Mouse (Mus musculus) spleen, adult 12 weeks (tissue): ENCODE measurements around the gene Gm7247.
"Not testable (repeated sequence)": the region's sequence is repeated elsewhere in the genome, so short reads cannot be mapped to it uniquely, and the experiment has no call there.

ENCODE experiments used
- DNase-seq: peaks from one replicate; pipeline ENCODE4 v3.0.0; 2022; ENCODE audit warnings: low spot score

Gene Gm7247

DNA sequence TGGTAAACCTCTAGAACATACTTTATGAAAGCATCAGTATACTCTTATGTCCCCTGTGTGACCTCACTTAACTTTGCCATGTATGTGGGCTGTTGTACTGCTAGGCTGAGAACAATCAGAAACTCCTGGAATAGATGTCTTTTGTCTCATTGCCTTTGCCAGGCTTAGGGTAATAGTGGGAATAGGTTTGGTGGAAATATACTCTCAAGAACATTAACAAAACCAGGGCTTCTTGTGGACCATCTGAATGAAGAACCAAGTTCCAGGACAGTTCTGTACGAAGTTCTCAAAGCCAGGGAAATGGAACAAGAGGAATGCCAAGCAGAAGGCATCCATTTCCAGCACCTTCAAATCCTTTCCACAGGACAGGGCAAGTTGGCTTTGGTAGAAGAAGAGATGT is at the start of gene Gm7247:
Gm7247 (plus strand) TSS at position 301 of the 400 bp plus-strand sequence.
- no peak for DNase-seq

DNA sequence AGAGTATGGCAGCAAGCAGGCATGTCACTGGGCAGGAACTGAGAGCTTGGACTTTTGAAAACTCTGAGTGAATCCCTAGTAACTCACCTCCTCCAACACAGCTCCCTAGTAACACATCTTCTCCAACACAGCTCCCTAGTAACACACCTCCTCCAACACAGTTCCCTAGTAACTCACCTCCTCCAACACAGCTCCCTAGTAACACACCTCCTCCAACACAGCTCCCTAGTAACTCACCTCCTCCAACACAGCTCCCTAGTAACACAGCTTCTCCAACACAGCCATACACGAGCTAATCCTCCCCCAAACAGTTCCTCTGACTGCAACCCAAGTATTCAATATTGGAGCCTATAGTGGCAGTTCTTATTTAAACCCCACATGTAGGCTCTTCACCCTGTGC is 37.6 kb upstream of the Gm7247 start:
- DNase-seq: no peak

DNA sequence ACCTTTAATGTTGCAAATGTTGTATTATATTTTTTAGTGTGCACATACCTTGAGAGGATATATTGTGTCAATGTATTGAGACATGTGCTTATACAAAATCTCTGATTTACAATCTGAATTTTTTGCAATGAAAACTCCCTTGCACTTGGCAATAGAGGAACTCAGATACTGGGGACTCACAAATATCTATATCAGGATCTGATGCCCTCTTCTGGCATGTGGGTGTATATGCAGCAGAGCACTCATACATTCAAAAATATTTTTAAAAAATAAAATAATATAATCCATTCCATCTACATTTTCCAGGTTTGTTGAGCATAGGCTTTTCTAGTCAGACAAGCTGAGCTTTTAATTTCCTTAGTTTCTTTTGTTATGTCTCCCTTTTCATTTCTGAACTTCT is 15.5 kb upstream of the Gm7247 start:
- DNase-seq: no peak

DNA sequence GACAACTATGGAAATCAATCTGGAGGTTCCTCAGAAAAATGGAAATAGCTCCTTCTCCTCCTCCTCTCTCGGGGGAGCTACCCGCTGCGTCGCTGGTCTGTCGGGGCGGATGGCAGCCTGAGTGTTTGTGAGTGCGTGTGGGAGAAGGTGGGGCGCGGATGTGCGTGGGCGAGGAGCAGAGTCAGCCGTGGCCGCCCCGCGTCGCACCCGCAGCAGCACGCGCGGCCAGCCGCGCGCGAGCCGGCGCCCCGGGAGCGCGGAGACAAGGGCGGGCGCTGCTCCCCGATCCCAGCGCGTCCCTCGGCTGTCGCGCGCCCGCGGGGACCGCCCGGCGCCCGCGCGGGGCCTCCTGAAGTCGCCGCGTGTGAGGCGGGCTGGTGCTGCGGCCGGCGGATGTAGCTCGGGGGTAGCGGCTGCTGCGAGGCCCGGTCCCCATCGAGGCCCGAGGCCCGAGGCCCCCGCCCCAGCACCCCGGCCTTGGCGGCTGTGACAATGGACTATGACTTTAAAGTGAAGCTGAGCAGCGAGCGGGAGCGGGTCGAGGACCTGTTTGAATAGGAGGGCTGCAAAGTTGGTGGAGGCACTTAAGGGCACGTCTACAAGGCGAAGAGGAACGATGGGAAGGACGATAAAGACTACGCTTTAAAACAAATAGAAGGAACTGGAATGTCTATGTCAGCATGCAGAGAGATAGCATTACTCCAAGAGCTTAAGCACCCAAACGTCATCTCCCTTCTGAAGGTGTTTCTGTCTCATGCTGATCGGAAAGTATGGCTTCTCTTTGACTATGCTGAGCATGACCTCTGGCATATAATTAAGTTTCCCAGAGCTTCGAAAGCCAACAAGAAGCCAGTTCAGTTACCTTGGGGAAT is 3.2 kb upstream of the Gm7247 start:
- no peak for DNase-seq

DNA sequence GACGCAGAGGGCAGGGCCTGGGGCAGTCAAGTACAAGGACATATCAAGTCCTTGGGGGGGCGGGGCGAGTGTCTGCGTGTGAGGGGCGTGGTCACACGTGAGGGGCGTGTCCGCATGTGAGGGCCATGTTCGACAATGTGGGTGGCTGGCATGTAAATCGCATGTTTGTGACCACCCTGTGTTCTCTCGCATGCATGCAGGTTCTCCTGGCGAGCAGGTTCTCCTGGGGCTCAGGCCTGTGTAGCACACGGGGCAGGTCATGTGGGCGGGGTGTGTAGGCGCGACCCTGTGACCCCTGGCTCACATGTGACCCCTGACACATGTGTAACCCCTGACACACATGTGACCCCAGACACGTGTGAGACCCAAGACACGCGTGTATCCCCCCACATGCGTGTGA is 21.2 kb downstream of the Gm7247 start:
- no peak for DNase-seq

DNA sequence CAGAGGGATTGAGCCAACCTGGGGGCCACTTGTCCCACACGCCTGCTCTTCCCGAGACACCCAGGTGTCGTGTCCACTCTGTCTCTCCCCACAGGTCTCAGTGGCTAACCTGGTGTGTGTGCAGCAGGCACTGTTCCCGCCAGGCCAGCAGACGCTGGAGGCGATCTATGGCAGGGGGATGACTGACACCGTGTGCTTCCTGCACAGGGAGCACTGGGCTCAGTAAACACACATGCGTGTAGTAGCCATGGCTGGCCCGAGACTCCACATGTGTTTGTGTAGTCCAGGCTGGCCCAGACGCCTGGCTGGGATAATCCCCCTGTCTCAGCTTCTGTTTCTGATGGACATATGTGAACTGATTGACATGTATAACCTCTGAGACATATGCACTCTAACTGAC is 22.8 kb downstream of the Gm7247 start:
- no peak for DNase-seq

DNA sequence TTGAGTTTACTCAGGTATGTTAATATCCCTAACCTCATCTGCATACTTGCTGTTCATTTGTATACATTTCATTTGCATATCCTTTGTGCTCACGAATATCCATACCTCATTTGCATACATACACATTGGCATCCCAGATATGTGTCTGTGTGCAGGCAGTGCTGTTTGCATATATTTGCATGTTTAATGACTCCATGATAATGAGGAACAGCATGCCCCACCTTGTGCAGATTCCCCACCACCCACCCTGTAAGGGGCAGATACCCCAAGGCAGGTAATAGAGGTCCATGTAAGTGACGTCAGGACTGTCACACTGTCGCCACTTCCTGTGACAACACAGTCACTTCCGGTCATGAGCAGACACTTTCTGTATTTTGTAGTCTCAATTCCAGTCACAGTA is 24.2 kb downstream of the Gm7247 start:
- no peak for DNase-seq

DNA sequence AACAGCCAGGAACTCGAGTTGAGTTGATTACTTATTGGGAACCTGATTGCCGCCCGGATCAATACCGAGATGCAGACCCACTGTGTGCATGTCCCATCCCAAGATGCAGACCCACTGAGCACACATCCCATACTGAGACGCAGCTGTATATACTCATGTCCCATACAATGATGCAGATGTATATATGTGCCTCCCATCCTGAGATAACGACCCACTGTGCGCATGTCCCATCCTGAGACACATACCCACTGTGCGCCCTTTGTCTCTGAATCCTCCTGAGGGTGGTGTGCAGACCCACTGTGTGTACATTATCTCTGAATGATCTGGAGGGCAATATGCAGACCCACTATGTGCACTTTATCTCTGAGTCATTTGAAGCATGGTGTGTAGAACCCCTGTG is 26.2 kb downstream of the Gm7247 start:
- DNase-seq: no peak

DNA sequence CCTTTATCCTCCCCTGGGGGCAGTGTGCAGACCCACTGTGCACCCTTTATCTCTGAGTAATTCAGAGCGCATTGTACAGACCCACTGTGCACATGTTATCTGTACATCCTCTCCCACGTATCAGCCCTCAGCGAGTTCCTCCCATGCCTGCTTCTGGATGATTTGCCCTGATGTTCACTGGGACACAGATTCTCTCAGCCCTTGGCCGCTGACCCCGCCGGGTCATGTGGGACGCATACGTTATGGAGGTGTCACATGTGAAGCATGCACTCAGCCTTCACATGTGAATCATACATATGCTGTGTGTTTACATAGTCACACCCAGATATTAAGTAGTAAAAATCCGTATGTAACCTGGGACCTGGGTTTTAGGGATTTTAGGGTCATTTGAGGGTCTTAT is 26.7 kb downstream of the Gm7247 start:
- no peak for DNase-seq

DNA sequence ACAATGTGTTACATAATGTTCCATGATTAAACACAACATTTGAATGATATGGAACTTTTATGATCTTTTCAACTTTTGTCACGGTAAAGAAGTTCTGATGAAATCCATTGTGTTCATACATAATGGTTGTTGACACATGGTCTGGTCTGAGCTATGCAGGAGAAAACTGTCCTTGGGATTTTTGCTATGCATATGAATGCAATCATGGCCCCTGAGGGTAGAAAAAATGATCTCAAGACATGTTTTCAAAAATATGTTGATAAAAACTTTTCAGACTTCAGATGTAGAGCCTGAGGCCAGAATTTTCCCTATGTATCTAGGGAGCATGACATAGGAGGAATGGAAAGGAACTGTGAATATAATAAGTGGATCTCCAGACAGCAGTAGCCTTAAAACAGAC is 49.0 kb downstream of the Gm7247 start, which contains the start of gene Vmn2r88:
Vmn2r88 (plus strand) TSS at position 301 of the 400 bp plus-strand sequence.
- no peak for DNase-seq

DNA sequence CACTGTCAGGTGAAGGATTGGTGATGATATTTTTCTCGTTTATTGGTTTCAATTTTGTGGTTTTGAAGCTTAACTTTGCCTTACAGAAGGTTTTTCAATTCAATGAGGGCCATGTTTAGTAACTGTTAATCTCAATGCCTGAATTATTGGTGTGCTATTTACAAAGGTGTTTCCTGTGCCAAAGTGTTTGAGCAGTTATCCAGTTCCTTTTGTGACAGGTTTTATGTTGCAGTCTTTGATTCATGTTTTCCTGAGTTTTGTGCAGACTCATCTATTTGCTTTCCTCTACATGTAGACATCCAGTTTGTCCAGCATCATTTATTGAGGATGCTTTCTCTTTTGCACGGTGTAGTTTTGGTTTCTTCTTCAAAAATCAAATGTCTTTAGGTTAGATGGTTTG is 62.3 kb downstream of the Gm7247 start:
- DNase-seq: no peak

DNA sequence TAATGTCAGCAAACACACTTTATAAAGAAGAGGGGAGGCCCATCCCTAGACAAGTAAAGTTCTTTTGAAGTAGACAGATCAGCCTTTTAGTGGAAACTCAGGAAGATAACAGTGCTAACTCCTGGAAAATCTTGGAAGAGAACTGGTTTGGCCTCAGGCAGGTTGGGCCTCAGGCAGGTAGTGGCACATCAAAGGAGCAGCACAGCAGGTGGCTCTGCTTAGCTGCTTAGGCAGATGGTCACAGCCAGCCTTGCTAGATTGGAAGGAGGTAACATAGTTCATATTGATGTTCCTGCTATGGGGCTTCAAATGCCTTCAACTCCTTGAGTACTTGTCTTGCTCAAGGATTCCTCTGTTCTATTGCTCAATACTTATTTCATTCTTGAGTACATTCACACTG is 68.6 kb downstream of the Gm7247 start:
- not testable (repeated sequence) for DNase-seq

DNA sequence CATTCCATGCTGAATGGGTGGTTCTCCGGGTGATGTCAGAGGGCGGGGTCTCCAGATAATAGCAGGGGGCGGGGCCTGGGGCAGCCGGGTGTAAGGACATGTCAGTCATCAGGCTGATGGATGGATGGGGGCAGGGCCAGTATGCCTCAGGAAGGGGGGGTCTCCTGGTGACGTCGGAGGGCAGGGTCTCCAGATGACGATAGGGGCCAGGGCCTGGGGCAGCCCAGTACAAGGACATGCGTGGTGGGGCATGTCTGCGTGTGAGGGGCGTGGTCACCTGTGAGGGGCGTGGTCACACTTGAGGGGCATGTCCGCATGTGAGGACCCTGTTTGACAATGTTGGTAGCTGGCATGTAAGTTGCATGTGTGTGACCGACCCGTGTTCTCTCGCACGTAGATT is 73.0 kb downstream of the Gm7247 start:
- DNase-seq: no peak

DNA sequence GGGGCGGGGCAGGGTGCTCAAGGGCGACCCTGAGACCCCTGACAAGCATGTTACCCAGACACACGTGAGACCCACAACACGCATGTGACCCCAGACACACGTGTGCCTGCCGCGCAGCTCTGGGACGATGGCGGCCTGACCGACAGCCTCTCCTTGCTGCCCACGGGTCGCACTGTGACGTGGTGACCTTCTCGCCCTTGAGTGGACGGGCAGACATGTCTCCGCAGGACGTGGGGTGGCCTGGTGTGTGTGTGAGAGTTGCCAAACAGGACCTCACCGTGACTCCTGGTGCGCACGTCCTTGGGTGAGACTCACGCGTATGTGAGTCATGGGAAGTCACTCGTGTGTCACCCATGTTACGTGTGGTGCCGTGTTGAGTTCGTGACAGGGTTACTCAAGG is 73.5 kb downstream of the Gm7247 start:
- DNase-seq: no peak

DNA sequence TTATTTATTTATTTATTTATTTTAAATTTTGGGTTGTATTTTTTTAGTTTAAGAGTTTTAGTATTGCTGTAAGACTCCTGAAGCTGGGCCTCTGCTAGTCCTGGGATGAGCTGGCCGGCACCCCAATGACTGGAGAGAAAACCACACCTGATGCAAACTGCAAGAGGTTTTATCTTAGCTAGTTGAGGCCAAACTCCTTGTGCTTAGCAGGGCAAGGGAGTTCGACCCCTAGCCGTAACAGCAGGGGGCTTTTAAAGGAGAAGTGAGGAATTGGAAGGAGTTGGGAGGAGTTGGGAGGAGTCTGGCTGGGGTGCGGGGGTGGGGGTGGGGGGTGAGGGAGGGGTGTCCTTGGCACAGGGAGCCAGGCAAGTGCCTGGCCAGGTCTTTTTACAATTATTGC is 77.4 kb downstream of the Gm7247 start:
- no peak for DNase-seq

DNA sequence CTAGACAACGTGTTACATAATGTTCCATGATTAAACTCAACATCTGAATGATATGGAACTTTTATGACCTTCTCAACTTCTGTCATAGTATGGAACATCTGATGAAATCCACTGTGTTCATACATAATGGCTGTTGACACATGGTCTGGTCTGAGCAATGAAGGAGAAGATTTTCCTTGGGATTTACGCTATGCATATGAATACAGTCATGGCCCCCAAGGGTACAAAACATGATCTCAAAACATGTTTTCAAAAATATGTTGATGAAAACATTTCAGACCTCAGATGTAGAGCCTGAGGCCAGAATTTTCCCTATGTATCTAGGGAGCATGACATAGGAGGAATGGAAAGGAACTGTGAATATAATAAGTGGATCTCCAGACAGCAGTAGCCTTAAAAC is 90.0 kb downstream of the Gm7247 start, which contains the start of gene Vmn2r89:
Vmn2r89 (plus strand) TSS at position 301 of the 400 bp plus-strand sequence.
- DNase-seq: not testable (repeated sequence)

DNA sequence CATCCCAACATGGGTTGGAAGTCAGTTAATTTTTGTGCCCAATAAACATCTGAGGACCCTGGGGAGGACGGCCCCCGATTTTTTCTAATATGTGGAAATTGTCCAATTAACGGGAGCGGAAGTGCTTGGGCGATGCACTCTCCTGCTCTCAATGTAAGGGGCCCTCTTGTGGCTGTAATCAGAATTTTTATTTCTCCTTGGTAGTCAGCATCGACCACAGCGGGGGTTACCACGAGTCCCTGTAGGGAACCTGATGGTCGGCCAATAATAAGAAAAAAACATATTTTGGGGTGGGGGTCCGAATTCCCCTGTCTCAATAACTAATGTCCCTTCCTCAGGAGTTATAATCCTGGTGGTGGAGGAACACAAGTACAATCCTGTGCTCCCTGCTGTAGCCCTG is 118.7 kb downstream of the Gm7247 start:
- not testable (repeated sequence) for DNase-seq

DNA sequence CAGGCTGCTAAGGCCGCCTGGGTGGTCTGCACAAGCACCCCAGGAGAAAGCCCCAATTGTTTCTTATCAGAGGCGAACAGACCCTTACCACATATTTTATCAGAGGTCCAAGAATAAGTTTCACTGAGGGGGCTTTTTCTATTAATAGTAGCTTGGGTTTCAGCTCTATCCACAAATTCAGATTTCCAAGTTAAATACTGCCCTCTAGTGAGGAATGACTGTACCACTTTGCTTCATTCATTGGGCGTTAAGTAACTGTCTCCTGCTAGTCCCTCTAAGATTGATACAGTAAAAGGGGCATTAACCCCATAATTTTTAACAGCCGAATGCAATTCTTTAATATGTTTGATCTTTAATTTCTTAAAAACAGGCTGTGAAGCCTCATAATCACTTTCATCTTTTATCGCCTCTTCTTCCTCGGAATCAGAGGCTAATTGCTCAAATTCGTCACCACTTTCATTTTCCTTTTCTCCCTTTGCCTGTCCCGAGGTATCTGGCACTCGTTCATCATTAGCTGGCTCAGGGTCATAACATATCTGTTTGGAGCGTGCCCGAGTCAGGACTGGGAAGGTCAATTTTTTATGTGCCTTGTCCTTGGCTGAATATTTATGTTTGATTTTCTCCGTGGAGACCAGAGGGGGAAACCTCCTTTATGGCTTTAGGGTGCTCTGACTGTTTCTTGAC is 119.9 kb downstream of the Gm7247 start:
- DNase-seq: not testable (repeated sequence)

DNA sequence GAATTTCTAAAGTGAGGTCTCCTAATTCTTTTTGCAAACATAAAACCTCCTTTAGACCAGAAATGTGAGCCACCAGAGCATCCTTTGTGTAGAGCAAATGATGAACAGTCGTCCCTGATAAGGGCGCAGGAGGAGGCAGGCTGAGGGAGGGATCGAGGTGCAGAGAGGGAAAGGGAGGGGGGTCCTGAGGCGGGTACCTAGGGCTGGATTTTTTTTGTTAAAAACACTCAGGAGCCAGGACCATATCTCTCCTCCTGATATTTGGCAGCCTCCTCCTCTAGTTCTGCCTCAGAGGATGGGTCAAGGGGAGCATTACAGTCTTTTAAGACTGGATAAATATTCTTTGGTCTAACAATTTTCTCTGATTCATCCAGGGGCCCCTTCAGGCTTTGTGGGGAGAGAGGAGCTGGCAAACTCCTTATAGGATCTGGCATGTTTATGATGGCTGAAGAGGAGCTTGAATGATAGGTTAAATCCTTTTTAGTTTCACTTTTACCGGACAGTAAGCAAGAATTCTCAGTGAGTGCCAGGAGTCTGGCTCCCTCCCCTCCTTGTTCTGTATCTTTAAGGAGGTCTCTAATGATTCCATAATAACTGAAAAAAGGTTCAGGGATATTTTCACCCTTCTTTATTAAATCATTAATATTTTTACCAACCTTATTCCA is 120.6 kb downstream of the Gm7247 start:
- no peak for DNase-seq

DNA sequence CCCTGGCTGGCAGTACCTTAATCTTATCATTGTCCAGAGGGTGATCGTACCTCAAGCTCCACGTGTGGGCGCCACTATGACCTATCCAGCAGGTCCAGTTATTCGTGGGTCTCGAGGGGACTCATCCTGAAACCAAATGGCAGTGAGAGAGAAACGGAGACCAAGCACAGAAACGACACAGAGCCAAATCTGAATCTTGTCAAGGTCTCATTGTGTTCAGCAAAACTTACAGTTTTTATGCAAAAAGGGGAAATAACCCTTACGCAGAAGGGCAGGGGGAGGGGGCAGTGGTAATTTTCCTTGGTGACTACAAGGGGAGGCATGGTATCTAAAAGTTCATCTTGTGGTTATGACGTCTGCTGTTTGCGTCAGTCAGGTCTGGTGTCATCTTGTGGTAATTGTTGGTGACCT is 121.4 kb downstream of the Gm7247 start:
- not testable (repeated sequence) for DNase-seq

DNA sequence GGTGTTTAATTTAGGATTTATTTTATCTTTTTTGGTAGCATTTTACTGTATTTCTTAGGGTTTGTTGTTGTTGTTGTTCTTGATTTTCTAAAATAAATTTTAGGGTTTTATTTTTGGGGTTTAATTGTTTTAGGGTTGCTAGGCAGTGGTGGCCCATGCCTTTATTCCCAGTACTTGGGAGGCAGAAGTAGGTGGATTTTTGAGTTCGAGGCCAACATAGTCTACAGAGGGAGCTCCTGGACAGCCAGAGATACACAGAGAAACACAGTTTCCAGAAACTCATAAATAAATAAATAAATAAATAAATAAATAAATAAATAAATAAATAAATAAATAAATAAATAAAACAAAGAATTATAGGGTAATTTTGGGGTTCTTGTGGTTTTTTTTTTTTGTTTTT is 122.1 kb downstream of the Gm7247 start:
- DNase-seq: no peak

DNA sequence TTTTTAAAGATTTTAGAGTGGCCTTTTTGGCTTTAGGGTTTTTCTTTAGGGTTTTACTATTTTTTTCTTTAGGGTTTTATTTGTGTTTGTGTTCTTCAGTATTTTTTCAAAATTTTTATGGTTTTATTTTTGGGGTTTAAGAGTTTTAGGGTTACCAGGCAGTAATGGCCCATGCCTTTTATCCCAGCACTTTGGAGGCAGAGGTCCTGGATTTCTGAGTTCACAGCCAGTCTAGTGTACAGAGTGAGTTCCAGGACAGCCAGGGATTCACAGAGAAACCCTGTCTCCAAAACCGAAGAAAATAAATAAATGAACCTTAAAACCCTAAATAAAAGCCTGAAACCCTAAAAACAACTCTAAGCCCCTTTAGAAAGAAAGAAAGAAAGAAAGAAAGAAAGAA is 124.6 kb downstream of the Gm7247 start:
- no peak for DNase-seq

DNA sequence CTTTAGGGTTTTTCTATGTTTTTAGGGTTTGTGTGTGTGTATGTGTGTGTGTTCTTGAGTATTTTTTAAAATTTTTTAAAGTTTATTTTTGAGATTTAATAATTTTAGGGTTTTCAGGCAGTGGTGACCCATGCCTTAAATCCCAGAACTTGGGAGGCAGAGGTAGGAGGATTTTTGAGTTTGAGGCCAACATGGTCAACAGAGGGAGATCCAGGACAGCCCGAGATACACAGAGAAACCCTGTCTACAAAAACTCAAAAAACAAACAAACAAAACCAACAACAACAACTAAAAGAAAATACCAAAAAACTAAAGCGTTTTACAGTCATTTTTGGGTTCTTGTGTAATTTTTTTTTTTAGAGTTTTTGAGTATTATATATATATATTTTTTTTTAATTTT is 134.2 kb downstream of the Gm7247 start:
- DNase-seq: no peak
